Mouse (Mus musculus) layer of hippocampus, adult 2 months (tissue): ENCODE data around the gene Calhm2. TPM values are rescaled to one million over a fixed set of nuclear protein-coding genes. Genes with fewer than 3 reads are reported as not detected.

Experiments
- DNase-seq, 2 experiments: peaks; one replicate each; pipeline ENCODE4 v3.0.0; 2022; ENCODE audit warnings: low spot score in 2 of 2
- H3K27ac ChIP-seq: fragments of 200-600 bp; 2 replicates; pipeline ENCODE4 v1.8.1; 2022
- H3K4me3 ChIP-seq: fragments of 200-600 bp; 2 replicates; pipeline ENCODE4 v1.8.1; 2022; ENCODE audit warnings: mild to moderate bottlenecking
- CTCF ChIP-seq: fragments of 200-600 bp; conservative IDR thresholded peaks from 2 replicates; pipeline ENCODE4 v1.8.1; 2022; ENCODE audit warnings: antibody characterized with exemption, mild to moderate bottlenecking, moderate library complexity
- total RNA-seq, 2 experiments: library from RNA; stranded (reverse); gene quantifications; 2 replicates each; pipeline ENCODE4 v1.2.3; 2021

The Calhm2 gene
- total RNA-seq, 2 experiments from 2014 or later = 4.1 to 5.5 TPM

DNA sequence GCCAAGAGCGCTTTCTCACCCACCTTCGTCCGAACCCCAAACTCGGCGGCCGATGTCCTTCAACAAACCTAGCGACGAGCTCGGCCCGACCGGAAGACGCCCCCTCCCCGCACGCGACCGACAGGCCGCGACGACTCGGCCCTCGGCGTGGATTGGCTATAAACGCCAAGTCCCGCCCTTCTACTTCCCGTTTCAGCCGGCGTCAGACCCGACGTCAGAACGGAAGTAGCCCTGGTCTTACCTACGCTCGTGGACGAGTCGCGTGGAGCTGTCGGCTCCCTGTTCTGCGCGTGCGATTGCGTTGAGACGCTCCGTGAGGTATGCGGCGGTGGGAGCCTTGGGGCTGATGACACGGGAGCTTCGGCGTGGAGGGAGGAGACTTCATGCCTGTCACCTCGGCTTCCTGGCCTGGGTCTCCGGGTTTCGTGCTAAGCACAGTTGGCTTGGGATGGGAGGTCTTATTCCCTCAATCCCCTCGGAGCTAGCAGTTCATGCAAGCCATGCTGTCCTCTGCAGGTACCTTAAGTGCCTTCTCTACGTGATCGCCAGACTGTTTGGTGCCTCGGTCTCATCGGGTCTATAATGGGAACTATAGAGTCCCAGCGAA lies 47.4 kb downstream of the Calhm2 start, which contains the start of the genes Usmg5 and Pdcd11:
Gene Usmg5, minus strand, starts transcription at position 98 of the 607 bp plus-strand sequence.
Gene Pdcd11, plus strand, starts transcription at position 219 of the 607 bp plus-strand sequence.
- H3K27ac ChIP-seq = peak within 1 kb of the TSS; percentile 98
- DNase-seq = peak; percentile 97 to 98
- no peak for TF ChIP-seq CTCF

DNA sequence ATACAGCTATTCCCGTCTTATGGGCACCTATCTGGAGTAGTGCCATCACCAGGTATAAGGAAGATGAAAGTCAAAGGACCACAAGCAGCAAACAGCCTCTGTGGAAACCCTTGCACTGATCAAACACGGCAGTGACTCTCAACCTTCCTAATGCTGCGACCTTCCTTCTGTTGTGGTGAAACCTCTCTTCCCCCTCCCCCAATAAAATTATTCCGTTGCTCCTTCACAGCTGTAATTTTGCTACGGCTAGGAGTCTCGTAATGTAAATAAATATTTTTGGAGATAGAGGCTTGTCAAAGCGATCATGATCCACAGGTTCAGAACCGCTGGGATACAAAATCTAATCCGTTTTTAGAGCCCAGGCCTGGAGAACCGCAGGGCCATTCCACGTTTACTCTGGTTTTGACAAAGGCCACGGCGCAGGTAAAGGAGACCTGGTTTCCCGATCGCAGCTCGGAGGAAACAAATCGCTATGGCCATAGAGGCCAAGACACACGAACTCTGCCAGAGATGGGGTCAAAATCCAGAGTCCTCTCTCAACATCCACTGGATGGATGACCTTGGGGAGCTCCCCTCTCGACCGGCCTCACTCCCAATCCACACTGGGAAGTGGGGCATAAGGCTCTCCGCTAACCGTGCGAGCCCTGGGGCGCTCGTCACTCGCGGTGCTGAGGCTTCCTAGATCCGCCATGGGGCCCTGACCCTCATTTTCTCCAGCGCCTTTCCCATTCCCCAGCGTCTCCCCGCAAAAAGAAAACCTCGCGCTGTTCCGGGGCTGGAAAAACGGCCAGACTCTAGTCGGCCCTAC lies 48.2 kb downstream of the Calhm2 start:
- Histone ChIP-seq H3K27ac (peak overlapping the region; percentile 98), H3K4me3 (peak overlapping the region; percentile 76)
- DNase-seq = peak in 1 of 2 experiments; percentile 29
- TF ChIP-seq CTCF = no peak

More for the DNA sequence above, 47.4 kb downstream of the Calhm2 start, which contains the start of the genes Usmg5 and Pdcd11:
- H3K4me3 ChIP-seq = peak within 1 kb of the TSS; percentile 76

DNA sequence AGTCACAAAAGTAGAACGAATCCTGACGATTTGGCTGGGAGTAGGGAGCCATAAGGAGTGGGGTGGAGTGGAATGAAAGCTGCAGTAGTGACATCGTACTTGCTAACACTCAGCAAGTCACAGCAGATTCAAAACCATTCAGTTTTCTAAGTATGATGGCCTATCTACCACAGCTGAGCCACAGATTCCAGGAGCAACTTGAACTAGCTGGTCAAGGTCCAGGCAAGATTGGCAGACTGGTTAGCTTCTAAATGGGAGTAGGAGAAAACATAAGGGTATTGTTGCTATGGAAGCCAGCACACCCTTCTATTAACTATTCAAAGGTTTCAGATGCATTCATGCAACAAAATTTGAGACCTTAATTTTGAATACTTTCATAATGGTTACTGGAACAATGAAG lies 49.9 kb downstream of the Calhm2 start:
- TF ChIP-seq CTCF = no peak
- DNase-seq = no peak
- Histone ChIP-seq H3K4me3 (peak overlapping the region; percentile 76), H3K27ac (peak overlapping the region; percentile 23; the same call in 1 of the 2 replicates)

DNA sequence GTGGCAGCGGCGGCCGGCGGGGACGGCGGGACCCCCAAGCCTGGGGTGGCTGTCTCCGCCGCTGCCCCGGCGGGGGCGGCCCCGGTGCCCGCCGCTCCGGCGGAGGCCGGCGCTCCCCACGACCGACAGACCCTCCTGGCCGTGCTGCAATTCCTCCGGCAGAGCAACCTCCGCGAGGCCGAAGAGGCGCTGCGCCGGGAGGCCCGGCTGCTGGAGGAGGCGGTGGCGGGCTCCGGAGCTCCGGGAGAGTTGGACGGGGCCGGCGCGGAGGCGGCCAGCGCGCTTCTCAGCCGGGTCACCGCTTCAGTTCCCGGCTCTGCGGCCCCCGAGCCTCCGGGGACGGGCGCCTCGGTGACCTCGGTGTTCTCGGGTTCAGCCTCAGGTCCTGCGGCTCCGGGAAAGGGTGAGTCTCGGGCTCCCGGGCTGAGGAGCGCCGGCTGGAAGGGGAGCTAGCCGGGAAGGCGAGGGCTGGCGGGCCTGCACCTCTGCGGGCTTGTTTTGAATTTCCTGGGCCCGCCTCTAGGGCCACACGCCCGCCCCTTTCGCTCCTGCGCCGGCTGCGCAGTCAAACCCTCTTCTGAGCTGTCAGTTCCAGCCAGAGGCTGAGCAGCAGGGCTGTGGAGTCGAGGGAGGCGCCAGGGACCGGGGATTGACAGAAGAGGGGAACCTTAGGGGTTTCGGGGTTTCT lies 70.0 kb downstream of the Calhm2 start:
- peak overlapping the region; percentile 91 for H3K27ac ChIP-seq
- peak; percentile 61 for TF ChIP-seq CTCF
- DNase-seq = peak; percentile 81 to 85
- H3K4me3 ChIP-seq = peak overlapping the region; percentile 97

DNA sequence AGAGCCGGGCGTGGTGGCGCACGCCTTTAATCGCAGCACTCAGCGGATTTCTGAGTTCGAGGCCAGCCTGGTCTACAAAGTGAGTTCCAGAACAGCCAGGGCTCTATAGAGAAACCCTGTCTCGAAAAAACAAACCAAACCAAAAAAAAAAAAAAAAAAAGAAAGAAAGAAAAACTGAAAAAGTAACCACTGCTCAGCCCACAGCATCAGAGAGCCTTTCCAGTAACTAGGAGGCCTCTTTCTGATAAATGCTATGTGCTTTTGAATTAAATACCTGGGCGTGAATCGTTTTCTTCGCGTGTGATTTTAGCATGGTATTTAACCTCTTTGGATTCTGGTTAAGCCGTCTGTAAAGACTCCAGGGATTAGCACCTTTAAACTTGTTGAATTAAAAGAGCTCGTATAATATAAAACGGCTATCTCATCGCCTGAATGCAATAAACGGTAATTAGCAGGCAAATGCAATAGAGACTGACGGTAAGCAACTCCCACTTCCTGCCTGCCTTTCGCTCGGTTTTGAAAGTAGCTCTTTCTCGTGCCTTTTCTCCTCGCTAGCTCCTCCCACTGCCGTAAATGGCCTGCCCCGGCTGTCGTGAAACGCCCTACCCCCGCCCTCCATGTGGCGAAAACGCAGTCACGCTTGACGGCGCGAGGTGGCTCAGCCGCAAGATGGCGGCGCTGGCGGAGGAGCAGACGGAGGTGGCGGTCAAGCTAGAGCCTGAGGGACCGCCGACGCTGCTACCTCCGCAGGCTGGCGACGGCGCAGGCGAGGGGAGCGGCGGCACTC lies 70.8 kb downstream of the Calhm2 start, which contains the start of gene Taf5:
Gene Taf5, plus strand, starts transcription at position 651 of the 787 bp plus-strand sequence.
- peak within 1 kb of the TSS; percentile 91 for H3K27ac ChIP-seq
- DNase-seq = peak; percentile 97

DNA sequence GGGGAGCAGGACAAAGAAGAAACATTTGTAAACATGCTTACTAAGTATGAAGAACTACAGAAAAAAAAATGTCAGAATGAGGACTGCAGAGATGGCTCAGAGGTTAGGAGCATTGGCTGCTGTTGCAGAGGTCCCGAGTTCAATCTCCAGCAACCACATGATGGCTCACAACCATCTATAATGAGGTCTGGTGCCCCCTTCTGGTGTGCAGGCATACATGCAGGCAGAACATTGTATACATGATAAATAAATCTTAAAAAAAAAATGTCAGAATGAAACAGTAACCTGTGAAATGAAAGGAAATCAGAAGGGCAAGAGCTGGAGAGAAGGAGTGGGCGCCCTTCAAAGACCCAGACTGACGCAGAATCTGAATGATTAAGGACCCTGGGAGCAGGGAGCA lies 72.2 kb downstream of the Calhm2 start:
- TF ChIP-seq CTCF = peak; percentile 62
- Histone ChIP-seq H3K4me3 (no peak overlapping the region), H3K27ac (no peak overlapping the region)
- DNase-seq = no peak

More for the DNA sequence above, 70.8 kb downstream of the Calhm2 start, which contains the start of gene Taf5:
- no peak for TF ChIP-seq CTCF
- peak within 1 kb of the TSS; percentile 97 for H3K4me3 ChIP-seq

DNA sequence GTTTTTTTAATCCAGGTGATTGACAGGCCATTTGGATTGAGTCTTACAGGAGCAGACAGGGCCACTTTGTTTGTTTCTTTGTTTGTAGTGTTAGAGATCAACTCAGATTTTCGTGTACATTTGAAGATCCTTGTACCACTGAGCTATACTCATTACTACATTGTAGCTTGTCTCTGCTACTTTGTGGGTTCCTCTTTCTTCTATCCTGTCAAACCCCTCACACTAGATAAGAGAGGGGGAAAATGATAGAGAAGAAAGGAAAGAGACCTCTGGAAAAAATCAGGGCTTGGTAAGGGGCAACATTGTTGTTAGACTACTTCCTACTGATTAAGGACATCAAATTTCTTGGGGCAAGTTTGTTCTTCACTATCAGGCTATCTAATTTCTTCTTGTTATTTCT lies 80.4 kb downstream of the Calhm2 start:
- no peak overlapping the region for H3K27ac ChIP-seq
- H3K4me3 ChIP-seq = no peak overlapping the region
- no peak for DNase-seq
- no peak for TF ChIP-seq CTCF

Other genes starting within 250 kb of the Calhm2 start
- 100 to 1,000 TPM; 170 to 180 TPM for gene Ina, start 123.6 kb downstream of the Calhm2 start, total RNA-seq
- gene Nt5c2, start 123.1 kb downstream of the Calhm2 start, total RNA-seq = 10 to 100 TPM; 80.9 to 84.4 TPM
- gene Pcgf6, start 87.4 kb downstream of the Calhm2 start, total RNA-seq = 10 to 100 TPM; 19.3 to 25.5 TPM
- gene Taf5, start 70.5 kb downstream of the Calhm2 start, total RNA-seq = 1 to 10 TPM; 5.2 to 5.6 TPM
- 100 to 1,000 TPM; 713 to 825 TPM for gene Usmg5, start 47.6 kb downstream of the Calhm2 start, total RNA-seq
- gene Pdcd11, start 47.5 kb downstream of the Calhm2 start, total RNA-seq = 10 to 100 TPM; 17.9 to 19.0 TPM
- gene Calhm1, start 6.0 kb upstream of the Calhm2 start, total RNA-seq = not detected
- gene Calhm3, start 19.5 kb upstream of the Calhm2 start, total RNA-seq = not detected
- gene Neurl1a, start 40.5 kb upstream of the Calhm2 start, total RNA-seq = 100 to 1,000 TPM; 180 to 194 TPM